Mouse (Mus musculus): ENCODE data around the gene Cyp26a1.

The Cyp26a1 gene

DNA sequence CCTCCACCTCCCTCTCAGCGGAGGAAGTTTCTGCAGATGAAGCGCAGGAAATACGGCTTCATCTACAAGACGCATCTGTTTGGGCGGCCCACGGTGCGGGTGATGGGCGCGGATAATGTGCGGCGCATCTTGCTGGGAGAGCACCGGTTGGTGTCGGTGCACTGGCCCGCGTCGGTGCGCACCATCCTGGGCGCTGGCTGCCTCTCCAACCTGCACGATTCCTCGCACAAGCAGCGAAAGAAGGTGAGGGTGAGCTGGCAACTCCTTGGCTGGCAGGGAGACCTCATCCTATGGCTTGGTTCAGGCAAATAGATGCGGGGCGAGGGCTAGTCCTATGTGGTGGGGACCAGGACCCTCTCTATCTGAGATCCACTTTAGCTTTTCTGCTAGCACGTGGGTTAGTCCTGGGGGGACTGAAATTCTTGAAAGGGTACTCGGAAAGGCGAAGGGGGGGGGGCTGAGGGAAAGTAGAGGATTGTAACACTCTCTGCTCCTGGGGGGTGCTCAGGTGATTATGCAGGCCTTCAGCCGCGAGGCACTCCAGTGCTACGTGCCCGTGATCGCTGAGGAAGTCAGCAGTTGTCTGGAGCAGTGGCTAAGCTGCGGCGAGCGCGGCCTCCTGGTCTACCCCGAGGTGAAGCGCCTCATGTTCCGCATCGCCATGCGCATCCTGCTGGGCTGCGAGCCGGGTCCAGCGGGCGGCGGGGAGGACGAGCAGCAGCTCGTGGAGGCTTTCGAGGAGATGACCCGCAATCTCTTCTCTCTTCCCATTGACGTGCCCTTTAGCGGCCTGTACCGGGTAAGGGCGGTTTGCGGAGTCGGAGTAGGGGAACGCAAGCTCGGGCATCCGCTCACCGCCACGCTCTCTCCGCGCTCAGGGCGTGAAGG lies 919 bp downstream of the Cyp26a1 start:
- in situ Hi-C loops (cut with MboI, MseI): no loop called here

DNA sequence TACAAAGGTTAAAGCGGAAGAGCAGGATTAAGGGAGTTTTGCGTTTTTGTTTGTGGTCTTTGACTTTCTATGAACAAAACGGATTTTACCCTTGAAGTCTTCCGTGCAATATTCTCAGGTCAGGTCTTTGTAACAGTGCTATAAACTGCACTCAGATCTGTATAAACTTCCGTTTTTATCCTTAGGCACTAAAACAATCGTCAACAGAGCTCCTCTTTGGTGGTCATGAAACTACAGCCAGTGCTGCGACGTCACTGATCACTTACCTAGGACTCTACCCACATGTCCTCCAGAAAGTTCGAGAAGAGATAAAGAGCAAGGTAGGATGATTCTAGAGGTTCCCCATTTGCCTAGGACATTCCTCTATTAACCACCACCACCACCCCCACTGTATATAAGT lies 2.1 kb downstream of the Cyp26a1 start:
- in situ Hi-C loops (cut with MboI, MseI): loop anchor here (5.0 kb wide), 1 partner anchor 188 kb away; no protein-coding TSS in a partner anchor

- in situ Hi-C loops (cut with MboI, MseI): loop anchor here (5.0 kb wide), 1 partner anchor 185 kb away; no protein-coding TSS in a partner anchor
Observed at GRCm38 (mm10) chr19:37702377-37703076, 4.9 kb downstream of the Cyp26a1 start.

- in situ Hi-C loops (cut with MboI, MseI): loop anchor here (5.0 kb wide), 1 partner anchor 183 kb away; no protein-coding TSS in a partner anchor
Observed at GRCm38 (mm10) chr19:37703902-37704509, 6.4 kb downstream of the Cyp26a1 start.

DNA sequence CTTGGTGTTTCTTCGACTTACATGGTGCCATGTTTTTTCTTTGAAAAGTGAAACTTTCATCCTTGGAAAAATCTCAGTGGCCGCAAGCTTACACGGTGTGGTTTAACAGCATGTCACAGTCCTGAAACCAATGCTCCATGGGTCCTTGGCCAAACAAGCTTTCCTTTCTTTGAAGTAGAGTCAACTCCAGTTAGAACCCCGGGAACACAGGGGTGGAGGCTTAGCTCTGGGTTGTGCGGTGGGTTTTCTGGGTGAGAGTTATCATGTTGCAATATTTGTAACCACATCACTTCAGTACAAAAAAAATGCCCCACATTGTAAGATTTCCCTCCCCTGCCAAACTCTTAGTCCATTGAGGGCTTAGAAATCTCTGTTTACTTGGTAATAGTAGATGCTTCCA lies 8.1 kb downstream of the Cyp26a1 start:
- in situ Hi-C loops (cut with MboI, MseI): no loop called here

GRCm38 (mm10) chr19:37714681-37715080 lies 17.1 kb downstream of the Cyp26a1 start:
- in situ Hi-C loops (cut with MboI, MseI): no loop called here

GRCm38 (mm10) chr19:37715980-37716379 lies 18.4 kb downstream of the Cyp26a1 start:
- in situ Hi-C loops (cut with MboI, MseI): no loop called here

GRCm38 (mm10) chr19:37716524-37717175 lies 19.1 kb downstream of the Cyp26a1 start:
- in situ Hi-C loops (cut with MboI, MseI): no loop called here

DNA sequence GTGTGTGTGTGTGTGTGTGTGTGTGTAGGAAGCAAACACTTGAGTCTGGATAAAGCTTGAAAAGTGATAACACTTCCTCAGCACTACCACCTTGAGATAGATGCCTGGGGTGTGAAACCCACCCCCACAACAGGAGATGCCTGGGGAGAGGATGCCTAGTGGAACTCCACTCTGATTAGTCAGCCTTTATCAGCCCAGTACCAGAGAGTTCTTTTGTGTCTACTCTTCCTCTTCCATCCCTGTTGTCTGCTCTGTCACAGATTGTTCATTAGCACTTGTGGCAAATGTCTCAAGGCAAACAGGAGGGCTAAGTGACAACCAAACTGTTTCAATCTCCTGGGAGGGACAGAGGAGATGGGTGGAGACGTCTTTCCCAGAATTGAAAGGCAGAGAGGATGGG lies 21.6 kb downstream of the Cyp26a1 start:
- in situ Hi-C loops (cut with MboI, MseI): no loop called here

DNA sequence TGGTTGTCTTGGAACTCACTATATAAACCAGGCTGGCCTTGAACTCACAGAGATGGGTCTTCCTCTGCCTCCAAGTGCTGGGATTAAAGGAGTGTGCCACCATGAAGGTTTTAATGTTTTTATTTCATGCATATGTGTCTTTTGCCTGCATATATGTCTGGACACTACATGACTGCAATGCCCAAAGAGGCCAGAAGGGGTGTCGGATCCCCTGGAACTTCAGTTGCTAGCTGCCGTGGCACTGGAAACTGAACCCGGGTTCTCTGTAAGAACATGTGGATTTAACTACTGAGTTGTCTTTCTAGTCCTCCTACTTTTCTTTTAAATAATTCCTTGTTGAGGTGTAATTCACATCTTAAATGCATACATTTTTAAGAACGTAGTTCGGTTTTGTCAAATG lies 27.0 kb downstream of the Cyp26a1 start:
- in situ Hi-C loops (cut with MboI, MseI): no loop called here

DNA sequence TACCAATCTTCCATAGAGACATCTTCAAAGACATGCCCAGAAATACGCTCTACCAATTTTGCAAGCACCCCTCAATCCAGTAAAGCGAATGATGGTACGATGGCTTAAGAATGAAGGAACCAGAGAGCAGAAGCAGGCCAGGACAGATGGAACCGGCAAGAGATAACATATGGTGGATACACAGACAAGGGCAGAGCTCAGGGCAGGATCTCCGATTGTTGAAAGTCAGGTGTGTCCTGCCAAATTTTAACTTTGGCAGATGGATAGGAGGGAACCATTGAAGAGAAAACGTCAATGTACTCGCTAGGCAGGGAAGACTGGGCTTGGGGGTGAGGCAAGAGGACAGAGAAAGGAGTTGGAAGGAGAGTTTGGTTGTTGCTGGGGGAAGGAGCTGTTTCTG lies 29.0 kb downstream of the Cyp26a1 start:
- in situ Hi-C loops (cut with MboI, MseI): loop anchor here (25.0 kb wide), 1 partner anchor 1739 kb away; no protein-coding TSS in a partner anchor

DNA sequence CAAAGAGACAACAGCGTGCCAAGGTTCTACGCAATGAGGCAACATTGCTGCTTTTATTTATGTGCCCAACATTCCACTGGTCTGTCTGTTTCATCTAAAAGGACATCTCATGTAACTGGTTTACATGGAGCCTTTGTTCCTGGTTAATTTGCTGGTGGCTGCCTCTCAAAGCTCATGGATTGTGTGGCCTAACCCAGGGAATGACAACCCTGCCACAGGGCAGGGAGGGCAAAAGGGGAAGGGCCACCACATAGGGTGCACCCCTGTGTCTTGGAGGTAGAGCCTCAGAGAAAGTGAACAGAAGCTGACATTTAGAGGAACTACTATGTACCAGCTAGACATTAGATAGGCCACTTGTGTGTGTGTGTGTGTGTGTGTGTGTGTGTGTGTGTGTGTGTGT lies 29.8 kb downstream of the Cyp26a1 start:
- in situ Hi-C loops (cut with MboI, MseI): loop anchor here (25.0 kb wide), 1 partner anchor 1740 kb away; no protein-coding TSS in a partner anchor

GRCm38 (mm10) chr19:37735426-37735825 lies 37.8 kb downstream of the Cyp26a1 start:
- in situ Hi-C loops (cut with MboI, MseI): loop anchor here (25.0 kb wide), 1 partner anchor 1748 kb away; no protein-coding TSS in a partner anchor

DNA sequence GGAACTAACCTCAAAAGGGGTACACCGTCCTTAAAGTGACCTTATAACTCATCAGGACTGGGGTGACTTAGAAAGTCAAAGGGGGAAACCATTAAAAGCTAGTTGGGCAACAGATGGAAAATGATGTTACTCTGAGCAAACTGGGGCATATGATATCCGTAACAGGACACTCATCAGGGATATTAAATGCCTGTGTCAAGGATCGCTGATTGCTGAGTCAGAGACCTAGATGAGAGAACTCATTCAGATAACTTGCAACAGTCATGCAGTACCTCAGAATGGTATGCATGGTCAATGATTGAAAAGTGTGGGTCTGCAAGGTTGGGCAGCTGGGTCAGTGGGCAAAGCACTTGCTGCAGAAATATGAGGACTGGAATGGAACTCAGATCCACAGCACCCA lies 41.0 kb downstream of the Cyp26a1 start:
- in situ Hi-C loops (cut with MboI, MseI): loop anchor here (25.0 kb wide), 1 partner anchor 1751 kb away; no protein-coding TSS in a partner anchor

GRCm38 (mm10) chr19:37740043-37740442 lies 42.4 kb downstream of the Cyp26a1 start:
- in situ Hi-C loops (cut with MboI, MseI): loop anchor here (25.0 kb wide), 1 partner anchor 1753 kb away; no protein-coding TSS in a partner anchor
